Mouse (Mus musculus): ENCODE measurements around the gene Adipor1. TPM values are rescaled to one million over a fixed set of nuclear protein-coding genes. Genes with fewer than 3 reads are reported as not detected.

Adipor1 gene
- polyA plus RNA-seq, 1 experiment from 2014 or later = 94.4 TPM

DNA sequence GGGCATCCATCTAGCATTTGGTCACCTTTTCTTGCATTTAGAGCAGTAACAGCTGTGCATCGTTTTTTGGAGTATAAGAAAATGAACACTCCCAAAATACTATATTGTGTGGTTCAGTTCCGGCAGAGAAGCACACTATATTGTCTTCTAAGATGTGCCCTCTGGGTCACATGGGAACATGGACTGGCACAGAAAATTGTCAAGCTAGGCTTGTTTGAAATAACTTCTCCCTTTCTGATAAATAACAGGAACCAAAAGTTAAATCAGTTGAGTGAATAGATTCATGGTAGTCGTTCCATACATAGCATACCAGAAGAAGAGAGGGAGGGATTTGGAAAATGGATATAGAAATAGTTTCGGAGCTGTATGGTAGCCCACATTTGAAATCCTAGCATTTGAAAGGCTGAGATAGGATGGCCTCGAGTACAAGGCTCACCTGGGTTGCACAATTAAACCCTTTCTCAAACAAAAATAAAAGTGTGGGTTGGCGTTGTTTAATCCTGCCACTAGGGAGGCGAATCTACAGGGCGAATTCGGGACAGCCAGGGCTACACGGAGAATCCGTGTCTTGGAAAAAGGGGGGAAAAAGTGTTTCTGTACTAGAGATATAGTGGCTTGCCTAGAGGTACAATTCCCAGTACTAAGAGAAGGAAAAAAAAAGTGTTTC lies 544 bp upstream of the Adipor1 start:
- Histone ChIP-seq H3K27ac (peak overlapping the region; percentile 96), H3K4me3 (replicated peaks; ENCODE audit: low read depth, low read length) (peak overlapping the region; percentile 91), H3K9me3 (replicated peaks; ENCODE audit: low read length) (no peaks in the 10 kb centered on the region), H3K27me3 (ENCODE audit: insufficient read depth, low read length) (no peaks in the 10 kb centered on the region), H3K4me2 (ENCODE audit: low read length) (peak overlapping the region; percentile 73), H3K36me3 (ENCODE audit: insufficient read depth, low read length) (0 out of 2 replicates have a peak, but pooled peaks cover 8% of the 10 kb centered on the region), H3K9ac (ENCODE audit: low read depth, low read length) (peak overlapping the region; percentile 49; the same call in 1 of the 2 replicates), H3K4me1 (replicated peaks; ENCODE audit: insufficient read depth, low read length) (peaks cover 31% of the 10 kb centered on the region)
- DNase-seq (ENCODE audit: low spot score) (no peak), ATAC-seq (replicated peaks; ENCODE audit: low FRiP score, low read depth) (peak; percentile 22)
- 12% methylated on average over 11 of the region's 11 CpGs for WGBS
- TF ChIP-seq CTCF (IDR thresholded peaks at IDR 0.05; ENCODE audit: low read depth) = peak; percentile 57

DNA sequence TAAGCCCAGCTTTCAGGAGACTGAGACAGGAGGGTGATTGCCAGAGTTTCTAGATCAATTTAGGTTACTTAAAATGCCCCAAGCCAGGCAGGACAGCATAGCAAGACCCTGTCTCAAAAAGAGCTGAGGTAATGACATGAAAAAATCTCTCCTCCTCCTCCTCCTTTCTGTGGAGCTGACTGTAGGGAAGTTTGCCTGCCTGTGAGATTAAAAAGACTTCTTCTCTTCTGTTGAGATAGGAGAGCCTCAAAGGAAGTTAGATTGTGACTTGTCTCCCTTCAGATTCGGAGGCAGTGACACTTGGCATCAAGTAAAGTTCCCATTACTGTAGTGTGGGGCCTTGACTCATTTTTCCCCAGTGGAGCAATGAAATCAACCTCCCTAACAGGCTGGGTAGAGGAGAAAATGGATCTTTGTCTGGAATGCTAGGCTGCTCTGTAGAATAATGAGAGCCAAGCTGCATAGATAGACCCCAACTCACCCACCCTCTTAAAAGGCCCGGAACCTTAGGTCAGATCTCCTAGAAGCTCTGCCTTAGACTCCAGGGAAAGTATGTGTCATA lies 3.3 kb downstream of the Adipor1 start:
- Histone ChIP-seq H3K27ac (no peak overlapping the region), H3K4me2 (ENCODE audit: low read length) (0 out of 2 replicates have a peak overlapping the region, but pooled peaks have one; percentile 6), H3K4me1 (replicated peaks; ENCODE audit: insufficient read depth, low read length) (peaks cover 35% of the 10 kb centered on the region), H3K27me3 (ENCODE audit: insufficient read depth, low read length) (no peaks in the 10 kb centered on the region), H3K9me3 (replicated peaks; ENCODE audit: low read length) (no peaks in the 10 kb centered on the region), H3K9ac (ENCODE audit: low read depth, low read length) (no peak overlapping the region), H3K4me3 (replicated peaks; ENCODE audit: low read depth, low read length) (no peak overlapping the region), H3K36me3 (ENCODE audit: insufficient read depth, low read length) (0 out of 2 replicates have a peak, but pooled peaks cover 2% of the 10 kb centered on the region)
- ATAC-seq (replicated peaks; ENCODE audit: low FRiP score, low read depth) = no peak
- no peak for TF ChIP-seq CTCF (IDR thresholded peaks at IDR 0.05; ENCODE audit: low read depth)
- no peak for DNase-seq (ENCODE audit: low spot score)
- WGBS = 64% methylated on average over 2 of the region's 2 CpGs

DNA sequence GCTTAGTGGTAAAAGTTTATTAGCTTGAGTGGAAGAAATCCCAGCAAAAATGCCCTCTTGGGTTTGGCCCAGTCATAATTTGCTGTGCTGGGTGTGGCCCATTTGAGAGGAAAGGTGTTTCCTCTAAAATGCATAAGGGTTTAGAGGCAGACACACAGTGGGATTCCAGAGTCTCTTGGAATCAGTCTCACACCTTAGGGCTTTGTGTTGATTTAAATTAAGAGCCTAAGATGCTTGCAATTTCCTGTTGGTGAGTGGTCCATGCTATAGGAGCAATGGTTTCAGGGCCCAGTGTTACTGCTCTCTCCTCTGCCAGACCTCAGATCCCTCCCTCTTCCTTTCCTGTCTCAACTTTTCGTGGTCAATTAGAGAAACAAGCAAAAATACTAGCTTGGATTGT lies 4.0 kb downstream of the Adipor1 start:
- 37% methylated on average over 1 of the region's 1 CpGs for WGBS
- no peak for ATAC-seq (replicated peaks; ENCODE audit: low FRiP score, low read depth)

DNA sequence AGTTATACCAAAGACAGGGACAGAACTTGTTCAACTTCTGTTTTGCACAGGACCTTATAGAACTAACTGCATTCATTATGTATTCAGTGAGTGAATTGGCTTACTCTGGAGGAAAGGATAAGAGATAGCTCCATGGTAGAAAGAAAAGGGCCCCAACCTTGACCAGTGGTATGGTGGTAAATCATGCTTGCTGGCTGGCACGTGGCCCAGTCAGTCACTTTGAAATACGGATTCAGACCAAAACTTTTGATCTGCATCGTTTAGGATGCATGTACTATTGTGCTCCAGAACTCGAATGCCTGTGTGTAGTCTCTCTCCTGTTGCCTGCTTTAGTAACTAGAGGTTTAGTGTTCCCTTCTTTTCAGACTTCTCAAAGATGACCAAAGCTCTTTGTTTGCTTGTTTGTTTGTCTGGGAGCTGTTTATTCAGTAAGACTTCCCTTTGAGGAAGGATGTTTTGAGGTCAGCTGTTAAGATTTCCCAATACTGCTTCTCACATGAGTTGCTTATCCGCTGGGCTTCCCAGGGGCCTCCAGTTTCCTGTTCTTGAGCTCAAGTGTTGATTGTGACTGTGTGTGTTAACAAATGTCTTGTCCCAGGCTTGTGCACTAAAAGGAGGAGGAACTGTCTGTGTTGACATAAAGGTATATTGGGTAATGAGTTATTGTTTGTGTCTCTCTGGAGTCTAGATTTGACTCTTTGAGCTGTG lies 4.7 kb downstream of the Adipor1 start:
- H3K9ac ChIP-seq (ENCODE audit: low read depth, low read length) = no peak overlapping the region
- TF ChIP-seq CTCF (IDR thresholded peaks at IDR 0.05; ENCODE audit: low read depth) = no peak
- peaks cover 13% of the 10 kb centered on the region; the same call in 1 of the 2 replicates for H3K36me3 ChIP-seq (ENCODE audit: insufficient read depth, low read length)
- no peaks in the 10 kb centered on the region for H3K9me3 ChIP-seq (replicated peaks; ENCODE audit: low read length)
- H3K27me3 ChIP-seq (ENCODE audit: insufficient read depth, low read length) = no peaks in the 10 kb centered on the region
- WGBS = 26% methylated on average over 5 of the region's 5 CpGs
- no peak for ATAC-seq (replicated peaks; ENCODE audit: low FRiP score, low read depth)
- H3K27ac ChIP-seq = peak overlapping the region; percentile 47; the same call in 1 of the 2 replicates
- no peak overlapping the region for H3K4me3 ChIP-seq (replicated peaks; ENCODE audit: low read depth, low read length)
- H3K4me1 ChIP-seq (replicated peaks; ENCODE audit: insufficient read depth, low read length) = peaks cover 28% of the 10 kb centered on the region
- H3K4me2 ChIP-seq (ENCODE audit: low read length) = 0 out of 2 replicates have a peak overlapping the region, but pooled peaks have one; percentile 4
- DNase-seq (ENCODE audit: low spot score) = no peak

More for the DNA sequence above, 4.0 kb downstream of the Adipor1 start:
- DNase-seq (ENCODE audit: low spot score) = no peak
- no peak overlapping the region for H3K9ac ChIP-seq (ENCODE audit: low read depth, low read length)
- no peaks in the 10 kb centered on the region for H3K9me3 ChIP-seq (replicated peaks; ENCODE audit: low read length)
- H3K4me2 ChIP-seq (ENCODE audit: low read length) = no peak overlapping the region
- peaks cover 34% of the 10 kb centered on the region for H3K4me1 ChIP-seq (replicated peaks; ENCODE audit: insufficient read depth, low read length)
- peaks cover 5% of the 10 kb centered on the region; the same call in 1 of the 2 replicates for H3K36me3 ChIP-seq (ENCODE audit: insufficient read depth, low read length)
- no peak overlapping the region for H3K4me3 ChIP-seq (replicated peaks; ENCODE audit: low read depth, low read length)
- no peak overlapping the region for H3K27ac ChIP-seq
- no peak for TF ChIP-seq CTCF (IDR thresholded peaks at IDR 0.05; ENCODE audit: low read depth)
- no peaks in the 10 kb centered on the region for H3K27me3 ChIP-seq (ENCODE audit: insufficient read depth, low read length)

DNA sequence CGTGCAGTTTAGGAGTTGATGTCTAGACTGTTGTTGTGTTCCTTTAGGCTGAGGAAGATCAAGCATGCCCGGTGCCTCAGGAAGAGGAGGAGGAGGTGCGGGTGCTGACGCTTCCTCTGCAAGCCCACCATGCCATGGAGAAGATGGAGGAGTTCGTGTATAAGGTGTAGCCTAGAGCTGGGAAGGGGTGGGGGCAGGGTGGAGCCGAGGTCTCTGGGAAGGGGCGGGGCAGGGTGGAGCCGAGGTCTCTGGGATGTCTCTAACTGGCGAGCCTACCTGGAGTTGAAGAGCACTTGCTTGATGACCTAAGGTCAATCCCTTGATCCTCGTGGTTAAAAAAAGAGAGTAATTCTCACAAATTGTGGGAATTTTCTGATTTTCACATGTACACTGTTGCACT lies 8.7 kb downstream of the Adipor1 start:
- Histone ChIP-seq H3K4me1 (replicated peaks; ENCODE audit: insufficient read depth, low read length) (peaks cover 12% of the 10 kb centered on the region; the same call in 1 of the 2 replicates), H3K27ac (no peak overlapping the region), H3K4me2 (ENCODE audit: low read length) (no peak overlapping the region), H3K9ac (ENCODE audit: low read depth, low read length) (no peak overlapping the region), H3K9me3 (replicated peaks; ENCODE audit: low read length) (no peaks in the 10 kb centered on the region), H3K36me3 (ENCODE audit: insufficient read depth, low read length) (peaks cover 51% of the 10 kb centered on the region), H3K4me3 (replicated peaks; ENCODE audit: low read depth, low read length) (no peak overlapping the region), H3K27me3 (ENCODE audit: insufficient read depth, low read length) (no peaks in the 10 kb centered on the region)
- ATAC-seq (replicated peaks; ENCODE audit: low FRiP score, low read depth) (no peak), DNase-seq (ENCODE audit: low spot score) (no peak)
- TF ChIP-seq CTCF (IDR thresholded peaks at IDR 0.05; ENCODE audit: low read depth) = no peak
- 66% methylated on average over 10 of the region's 10 CpGs for WGBS

DNA sequence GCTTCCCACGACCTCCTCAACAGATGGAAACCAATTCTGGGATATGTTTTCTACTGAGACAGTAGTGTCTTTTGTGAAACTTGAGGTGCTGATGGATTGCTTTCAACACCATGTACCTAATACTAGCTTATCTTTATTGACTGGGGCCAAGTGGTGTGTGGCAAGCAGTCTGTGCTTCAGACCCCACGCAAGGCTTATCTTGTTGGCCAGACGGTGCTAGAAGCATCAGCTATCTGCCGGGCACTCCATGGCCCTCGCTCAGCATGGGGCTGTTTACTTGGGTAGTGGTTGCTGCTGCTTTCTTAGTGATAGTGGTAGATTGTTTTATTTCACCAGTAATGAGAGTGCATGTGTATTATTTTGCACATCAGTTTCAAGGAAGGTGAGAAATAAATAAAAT lies 11.1 kb downstream of the Adipor1 start:
- no peaks in the 10 kb centered on the region for H3K4me1 ChIP-seq (replicated peaks; ENCODE audit: insufficient read depth, low read length)
- no peak for TF ChIP-seq CTCF (IDR thresholded peaks at IDR 0.05; ENCODE audit: low read depth)
- H3K27me3 ChIP-seq (ENCODE audit: insufficient read depth, low read length) = no peaks in the 10 kb centered on the region
- no peak overlapping the region for H3K4me3 ChIP-seq (replicated peaks; ENCODE audit: low read depth, low read length)
- no peaks in the 10 kb centered on the region for H3K9me3 ChIP-seq (replicated peaks; ENCODE audit: low read length)
- no peak overlapping the region for H3K4me2 ChIP-seq (ENCODE audit: low read length)
- ATAC-seq (replicated peaks; ENCODE audit: low FRiP score, low read depth) = no peak
- DNase-seq (ENCODE audit: low spot score) = no peak
- 88% methylated on average over 5 of the region's 5 CpGs for WGBS
- no peak overlapping the region for H3K27ac ChIP-seq
- no peak overlapping the region for H3K9ac ChIP-seq (ENCODE audit: low read depth, low read length)
- peaks cover 68% of the 10 kb centered on the region for H3K36me3 ChIP-seq (ENCODE audit: insufficient read depth, low read length)
